Mouse (Mus musculus) E14TG2a.4 (cell line): Measurements from ENCODE around the gene Hs3st4.

Source experiments
- H3K27me3 ChIP-seq: 2 replicates; pipeline ENCODE4 v1.6.1; 2014; ENCODE audit warnings: low read length, control low read depth; ENCODE audit not compliant: insufficient read depth
- H3K36me3 ChIP-seq: 2 replicates; pipeline ENCODE4 v1.6.1; 2014; ENCODE audit warnings: low read length, control low read depth; ENCODE audit not compliant: insufficient read depth
- H3K4me1 ChIP-seq: replicated peaks from 2 replicates; pipeline ENCODE4 v1.6.1; 2014; ENCODE audit warnings: low read depth, low read length, control low read depth
- H3K4me3 ChIP-seq: replicated peaks from 2 replicates; pipeline ENCODE4 v1.5.1; 2014; ENCODE audit warnings: mild to moderate bottlenecking, low read length
- H3K9me3 ChIP-seq: 2 replicates; pipeline ENCODE4 v1.6.1; 2014; ENCODE audit warnings: low read length, control low read depth
- CTCF ChIP-seq: conservative IDR thresholded peaks from 2 replicates; pipeline ENCODE4 v1.5.1; 2014; ENCODE audit warnings: low read length
- NANOG ChIP-seq: IDR thresholded peaks from 2 replicates; pipeline ENCODE4 v1.6.1; 2014; ENCODE audit warnings: borderline replicate concordance, low read length, mixed read lengths
- POU5F1 ChIP-seq: IDR thresholded peaks from 2 replicates; pipeline ENCODE4 v1.6.1; 2014; ENCODE audit warnings: low read length, borderline replicate concordance

Gene Hs3st4

DNA sequence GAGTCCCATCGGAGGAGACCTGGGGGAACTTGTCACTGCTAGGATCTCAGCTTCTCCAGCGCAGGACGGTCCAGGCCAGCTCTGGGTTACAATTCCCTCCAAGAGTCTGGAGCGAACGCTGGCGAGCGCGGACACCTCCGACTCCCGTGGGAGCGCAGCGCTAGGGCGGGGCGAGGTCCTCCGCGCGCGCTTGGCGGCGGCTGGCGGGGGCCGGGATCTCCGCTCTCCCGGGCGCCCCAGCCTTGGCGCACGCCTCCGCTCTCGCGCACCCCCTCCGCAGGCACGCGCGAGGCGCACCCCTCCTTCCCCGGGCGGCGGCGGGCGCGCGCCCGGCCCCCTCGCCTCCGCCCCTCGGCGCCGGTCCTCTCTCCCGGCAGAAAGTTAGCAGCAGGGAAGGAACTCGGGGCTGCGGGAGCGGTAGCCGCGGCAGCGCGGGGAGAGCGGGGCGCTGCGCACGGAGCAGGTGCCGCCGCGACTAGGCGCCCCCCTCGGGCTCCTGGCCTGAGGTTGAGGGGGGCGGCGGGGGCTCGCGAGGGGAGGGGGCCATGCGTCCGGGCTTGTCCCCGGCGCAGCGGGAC is at the start of gene Hs3st4:
Hs3st4 (plus strand) TSS at position 409 of the 578 bp plus-strand sequence.
- peaks cover 17% of the 10 kb centered on the region for H3K4me1 ChIP-seq
- H3K4me3 ChIP-seq = peak within 1 kb of the TSS; percentile 84
- H3K9me3 ChIP-seq = no peaks in the 10 kb centered on the region
- H3K36me3 ChIP-seq = no peaks in the 10 kb centered on the region
- no peak for TF ChIP-seq CTCF
- no peak for TF ChIP-seq NANOG
- TF ChIP-seq POU5F1 = no peak
- peaks cover 80% of the 10 kb centered on the region for H3K27me3 ChIP-seq

- Histone ChIP-seq H3K4me3 (no peak overlapping the region), H3K27me3 (no peaks in the 10 kb centered on the region), H3K9me3 (no peaks in the 10 kb centered on the region), H3K36me3 (no peaks in the 10 kb centered on the region), H3K4me1 (no peaks in the 10 kb centered on the region)
- TF ChIP-seq CTCF (no peak), NANOG (no peak), POU5F1 (no peak)
Measured at GRCm38 (mm10) chr7:123946836-123947235, 35.8 kb upstream of the Hs3st4 start.

GRCm38 (mm10) chr7:123963021-123963420 is 19.6 kb upstream of the Hs3st4 start:
- Histone ChIP-seq H3K27me3 (no peaks in the 10 kb centered on the region), H3K4me1 (no peaks in the 10 kb centered on the region), H3K36me3 (no peaks in the 10 kb centered on the region), H3K9me3 (peaks cover 15% of the 10 kb centered on the region), H3K4me3 (no peak overlapping the region)
- no peak for TF ChIP-seq NANOG
- TF ChIP-seq CTCF = no peak
- no peak for TF ChIP-seq POU5F1

DNA sequence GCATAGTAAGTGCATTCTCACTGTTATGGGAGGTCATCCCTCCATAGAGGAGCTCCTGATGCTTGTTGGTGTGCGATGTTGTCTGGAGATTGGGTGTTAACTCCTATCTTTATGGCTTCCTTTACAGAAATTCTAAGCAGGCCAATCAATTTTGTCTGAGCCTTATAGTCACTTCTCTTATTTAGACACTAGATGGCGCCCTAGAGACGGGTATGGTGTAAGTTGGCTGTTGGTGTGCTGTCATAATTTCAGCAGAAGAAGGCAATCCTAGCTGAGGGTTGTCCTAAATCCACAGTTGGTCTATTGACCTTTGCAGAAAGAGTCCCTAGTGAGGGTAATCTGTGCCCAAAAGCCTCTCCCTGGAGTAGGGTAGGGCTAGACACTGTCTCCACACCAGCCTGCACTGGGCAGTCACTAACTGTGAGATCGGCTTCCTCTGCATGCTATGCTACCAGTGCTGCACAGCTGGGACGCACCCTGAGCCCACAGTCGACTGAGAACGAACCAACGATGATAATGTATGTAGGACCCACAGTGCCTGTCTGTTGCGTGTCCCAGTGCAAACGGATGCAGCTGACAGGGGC is 18.0 kb upstream of the Hs3st4 start:
- Histone ChIP-seq H3K4me3 (no peak overlapping the region), H3K4me1 (no peaks in the 10 kb centered on the region), H3K9me3 (peaks cover 15% of the 10 kb centered on the region), H3K36me3 (no peaks in the 10 kb centered on the region), H3K27me3 (no peaks in the 10 kb centered on the region)
- TF ChIP-seq NANOG (no peak), POU5F1 (no peak), CTCF (peak; percentile 73)

GRCm38 (mm10) chr7:123965515-123965914 is 17.2 kb upstream of the Hs3st4 start:
- no peak overlapping the region for H3K4me3 ChIP-seq
- no peaks in the 10 kb centered on the region for H3K36me3 ChIP-seq
- H3K4me1 ChIP-seq = no peaks in the 10 kb centered on the region
- TF ChIP-seq POU5F1 = no peak
- no peak for TF ChIP-seq NANOG
- no peak; the same call in 1 of the 2 replicates for TF ChIP-seq CTCF
- H3K27me3 ChIP-seq = no peaks in the 10 kb centered on the region
- peaks cover 15% of the 10 kb centered on the region for H3K9me3 ChIP-seq

GRCm38 (mm10) chr7:123975441-123975840 is 7.2 kb upstream of the Hs3st4 start:
- no peak for TF ChIP-seq CTCF
- no peak for TF ChIP-seq POU5F1
- TF ChIP-seq NANOG = no peak
- H3K36me3 ChIP-seq = no peaks in the 10 kb centered on the region

GRCm38 (mm10) chr7:123981435-123981834 is 1.2 kb upstream of the Hs3st4 start:
- Histone ChIP-seq H3K4me3 (no peak overlapping the region), H3K4me1 (peaks cover 17% of the 10 kb centered on the region), H3K27me3 (peaks cover 70% of the 10 kb centered on the region), H3K9me3 (no peaks in the 10 kb centered on the region), H3K36me3 (no peaks in the 10 kb centered on the region)
- no peak for TF ChIP-seq NANOG
- TF ChIP-seq CTCF = no peak
- no peak for TF ChIP-seq POU5F1

More at GRCm38 (mm10) chr7:123975441-123975840, 7.2 kb upstream of the Hs3st4 start:
- H3K27me3 ChIP-seq = peaks cover 23% of the 10 kb centered on the region
- H3K4me3 ChIP-seq = no peak overlapping the region
- no peaks in the 10 kb centered on the region for H3K9me3 ChIP-seq
- no peaks in the 10 kb centered on the region; the same call in 1 of the 2 replicates for H3K4me1 ChIP-seq

- Histone ChIP-seq H3K36me3 (no peaks in the 10 kb centered on the region), H3K27me3 (peaks cover 76% of the 10 kb centered on the region), H3K4me3 (peak overlapping the region; percentile 84), H3K4me1 (peaks cover 17% of the 10 kb centered on the region), H3K9me3 (no peaks in the 10 kb centered on the region)
- TF ChIP-seq POU5F1 (no peak), CTCF (no peak), NANOG (no peak)
Measured at GRCm38 (mm10) chr7:123982010-123982409, 659 bp upstream of the Hs3st4 start.
